Mouse (Mus musculus) cerebellum, adult 9-10 months (tissue): ENCODE measurements around the gene Tmem108.

ENCODE experiments used
- DNase-seq: peaks from one replicate; pipeline ENCODE4 v3.0.0; 2022

Gene Tmem108

GRCm38 (mm10) chr9:103626156-103626555 is 135.5 kb downstream of the Tmem108 start:
- no peak for DNase-seq

DNA sequence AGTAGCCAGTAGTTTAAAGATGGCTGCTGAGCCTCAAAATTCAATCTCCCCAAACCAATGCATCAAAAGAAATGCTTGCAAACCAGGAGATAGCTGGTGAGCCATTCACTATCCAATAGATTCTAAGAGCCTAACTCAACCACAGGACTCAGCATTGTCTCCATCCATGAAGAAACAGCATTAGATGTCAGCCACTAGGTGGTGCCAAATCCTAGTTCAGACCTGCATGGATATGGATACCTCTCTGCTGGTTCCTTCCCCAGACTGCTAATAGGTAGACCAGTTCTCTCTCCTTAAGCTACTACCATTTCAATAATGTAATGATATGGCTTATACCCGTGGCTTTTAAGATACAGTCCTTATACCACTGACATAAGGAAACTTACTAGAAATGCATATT is 137.0 kb downstream of the Tmem108 start:
- DNase-seq, result peak; percentile 86

DNA sequence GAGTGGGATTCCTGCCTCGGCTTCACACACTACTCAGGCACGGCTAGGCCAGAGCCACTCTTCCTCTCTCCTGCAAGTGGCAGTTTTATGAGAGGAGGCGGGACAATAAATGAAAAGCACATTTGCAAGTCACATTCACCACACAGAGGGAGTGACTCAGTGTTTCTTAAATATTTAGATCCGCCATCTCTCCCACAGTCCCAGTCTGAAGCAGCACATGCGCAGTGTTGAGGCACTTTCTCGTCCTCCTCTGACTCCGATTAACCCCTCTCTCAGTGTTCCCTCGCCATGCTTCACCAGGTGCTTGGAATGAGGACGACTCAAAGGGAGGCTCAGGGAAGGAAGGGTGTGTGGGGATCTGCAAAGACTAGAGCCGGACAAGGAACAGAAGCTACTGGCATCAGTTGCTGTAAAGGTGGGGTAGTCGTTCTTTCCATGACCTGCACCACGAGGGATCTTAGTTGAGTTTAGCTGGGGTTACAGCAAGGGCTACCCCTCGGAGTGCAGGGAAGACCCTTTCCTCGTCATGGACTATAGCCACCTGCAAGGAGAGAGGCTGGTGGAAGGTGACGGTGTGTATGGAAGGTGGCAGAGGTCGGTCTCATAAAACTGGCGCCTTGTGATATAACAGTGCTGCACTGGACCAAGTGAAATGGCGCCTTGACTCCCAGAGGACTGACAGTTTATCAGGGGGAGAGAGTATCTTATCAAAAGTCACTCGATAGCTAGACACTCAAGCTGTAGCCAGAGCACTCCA is 137.9 kb downstream of the Tmem108 start:
- no peak for DNase-seq

- no peak for DNase-seq
Measured at GRCm38 (mm10) chr9:103622988-103623387, 138.6 kb downstream of the Tmem108 start.

GRCm38 (mm10) chr9:103621870-103622269 is 139.8 kb downstream of the Tmem108 start:
- DNase-seq, result no peak

DNA sequence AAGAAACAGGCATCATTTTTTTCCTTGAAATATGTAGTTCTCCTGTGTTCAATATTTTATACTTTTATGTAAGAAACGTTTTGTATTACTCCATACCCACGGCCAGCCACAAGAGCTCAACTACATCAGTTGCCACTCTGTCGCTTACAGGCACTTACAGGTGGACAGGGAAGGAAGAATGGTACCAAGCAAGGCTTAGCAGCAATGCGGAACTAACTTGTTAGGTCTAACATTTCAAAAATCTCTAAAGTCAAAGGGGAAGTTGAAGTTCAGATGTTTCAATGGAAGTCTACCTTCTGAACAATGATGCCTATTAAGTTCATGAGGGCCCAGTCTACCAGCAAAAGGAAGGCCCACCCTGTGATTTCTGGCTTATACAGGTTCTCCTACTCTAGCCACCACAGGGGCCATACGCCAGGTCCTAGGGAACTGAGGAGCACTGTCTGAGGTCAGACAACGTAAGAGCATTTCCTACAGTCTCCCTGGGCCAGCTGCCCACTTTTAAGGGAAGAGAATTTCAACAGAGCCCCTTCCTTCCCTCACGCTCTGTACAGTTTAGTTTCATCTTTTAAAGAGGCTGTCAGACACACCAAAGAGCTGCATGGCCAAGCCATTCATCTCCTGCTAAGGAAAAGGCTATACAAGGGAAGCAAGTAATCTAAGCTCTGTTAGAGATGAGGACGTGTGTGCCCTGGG is 141.0 kb downstream of the Tmem108 start:
- no peak for DNase-seq

DNA sequence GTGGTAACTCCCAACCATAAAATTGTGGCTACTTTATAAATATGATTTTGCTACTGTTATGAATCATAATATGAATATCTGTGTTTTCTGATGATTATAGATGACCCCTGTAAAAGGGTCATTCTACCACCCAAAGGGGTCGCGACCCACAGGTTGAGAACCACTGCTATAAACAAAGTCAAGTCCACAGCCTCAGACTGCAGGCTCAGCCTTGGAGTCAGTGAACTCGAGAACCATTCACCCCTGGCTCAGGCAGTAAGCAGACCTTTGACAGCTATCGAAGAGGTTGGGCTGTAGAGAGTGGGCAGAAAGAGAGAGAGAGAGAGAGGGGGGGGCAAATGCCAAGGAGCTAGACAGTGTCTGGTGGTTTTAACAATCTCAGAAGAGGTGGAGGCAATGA is 147.4 kb downstream of the Tmem108 start:
- no peak for DNase-seq

- no peak for DNase-seq
Measured at GRCm38 (mm10) chr9:103608161-103609058, 153.2 kb downstream of the Tmem108 start.

DNA sequence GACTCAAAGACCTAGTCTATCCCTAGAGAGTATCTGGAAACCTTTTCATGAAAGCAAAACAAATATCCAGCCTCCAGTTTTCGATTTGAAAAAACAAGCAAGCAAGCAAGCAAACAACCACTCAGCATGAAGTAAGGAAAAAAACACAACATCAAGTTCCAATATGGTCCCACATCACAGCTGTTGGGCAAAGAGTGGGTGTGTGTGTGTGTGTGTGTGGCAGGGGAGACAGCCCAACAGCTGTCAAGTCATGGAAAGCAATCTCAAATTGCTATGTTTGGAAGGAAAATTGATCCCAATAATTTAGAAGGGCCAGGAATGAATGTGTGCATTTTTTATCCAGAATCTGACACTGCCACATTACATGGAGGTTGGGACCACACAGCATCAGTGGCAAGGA is 155.6 kb downstream of the Tmem108 start:
- DNase-seq, result no peak

GRCm38 (mm10) chr9:103603792-103604191 is 157.8 kb downstream of the Tmem108 start:
- DNase-seq, result no peak

DNA sequence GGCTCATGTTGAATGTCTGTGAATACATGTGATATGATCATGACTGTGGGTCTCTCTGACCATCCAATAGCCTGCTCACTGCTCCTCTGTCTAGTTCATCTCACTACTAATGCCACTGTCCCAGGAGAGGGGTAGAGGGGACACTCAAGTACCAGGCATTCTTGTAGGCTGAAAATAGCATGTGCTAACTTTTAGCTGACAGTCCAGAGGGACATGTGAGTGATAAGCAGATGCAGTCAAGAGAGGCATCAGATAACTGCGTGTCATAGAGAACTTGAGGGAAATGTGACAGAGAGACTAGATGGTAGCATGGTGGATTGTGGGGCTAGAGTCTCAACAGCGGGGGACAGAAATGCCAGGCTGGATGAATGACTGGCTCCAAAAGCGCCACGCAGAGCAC is 159.8 kb downstream of the Tmem108 start:
- no peak for DNase-seq

- peak; percentile 58 for DNase-seq
Measured at GRCm38 (mm10) chr9:103600834-103601233, 160.8 kb downstream of the Tmem108 start.

DNA sequence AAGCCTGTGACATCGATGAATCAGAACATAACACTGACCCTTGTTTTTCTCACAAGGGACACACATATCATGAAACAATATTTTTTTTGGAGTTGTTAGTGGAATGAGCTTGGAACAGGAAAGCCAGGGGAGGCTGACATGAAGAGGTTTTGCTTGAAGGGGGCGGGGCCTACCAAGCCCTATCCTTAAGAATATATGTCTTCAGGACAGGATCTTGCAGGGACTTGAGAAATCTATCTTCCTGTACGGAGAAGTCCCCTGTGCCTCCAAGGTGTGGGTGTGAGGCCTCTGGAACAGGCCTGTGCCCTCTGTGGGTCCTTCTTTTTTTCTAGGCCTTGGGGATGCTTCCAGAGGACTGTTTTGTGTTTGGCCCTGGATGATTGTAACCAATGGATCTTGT is 161.7 kb downstream of the Tmem108 start:
- no peak for DNase-seq

GRCm38 (mm10) chr9:103597861-103598260 is 163.8 kb downstream of the Tmem108 start:
- DNase-seq, result no peak

- DNase-seq, result no peak
Measured at GRCm38 (mm10) chr9:103595190-103595837, 166.3 kb downstream of the Tmem108 start.

- DNase-seq, result peak; percentile 48
Measured at GRCm38 (mm10) chr9:103594423-103595189, 167.0 kb downstream of the Tmem108 start.

DNA sequence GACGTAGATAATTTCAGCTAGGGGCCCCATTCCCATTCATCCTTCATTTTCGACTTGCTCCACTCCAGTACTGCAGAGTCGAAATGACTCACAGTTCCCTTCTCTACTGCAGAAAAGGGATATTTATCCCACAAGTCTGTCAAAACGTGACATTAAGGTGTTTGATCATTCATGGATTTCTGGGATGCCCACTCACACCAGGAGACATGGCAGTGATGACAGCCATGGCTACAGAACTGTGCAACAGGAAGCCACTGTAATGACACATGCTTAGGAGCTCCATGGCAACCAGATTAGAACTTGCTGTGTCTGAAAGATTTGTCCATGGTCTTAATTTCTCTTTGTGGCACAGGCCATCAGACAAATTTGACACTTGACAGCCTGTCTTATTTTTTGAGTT is 168.6 kb downstream of the Tmem108 start:
- DNase-seq, result no peak

GRCm38 (mm10) chr9:103591962-103592361 is 169.7 kb downstream of the Tmem108 start:
- peak; percentile 71 for DNase-seq

DNA sequence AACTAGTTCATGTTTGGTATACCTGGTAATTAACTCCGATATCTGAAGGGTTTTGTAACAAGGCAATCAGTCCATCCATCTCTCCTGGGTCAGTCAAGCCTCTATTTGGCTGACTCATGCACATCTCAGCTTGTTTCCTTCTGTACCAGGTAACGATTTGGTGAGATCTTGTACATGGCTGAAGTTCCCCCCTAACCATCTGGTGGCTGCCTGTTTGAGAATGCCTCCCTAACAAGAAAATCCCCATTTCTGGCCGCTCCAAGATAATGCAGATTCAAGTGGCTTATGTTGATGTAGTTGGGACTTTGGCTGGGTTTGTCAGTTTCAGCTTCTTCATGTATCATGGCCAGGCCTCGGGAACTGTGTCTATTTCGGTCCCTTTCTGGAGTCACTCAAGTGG is 170.8 kb downstream of the Tmem108 start:
- DNase-seq, result peak; percentile 79

- no peak for DNase-seq
Measured at GRCm38 (mm10) chr9:103584865-103585264, 176.8 kb downstream of the Tmem108 start.

GRCm38 (mm10) chr9:103582249-103582961 is 179.2 kb downstream of the Tmem108 start:
- peak; percentile 59 for DNase-seq
